Mouse (Mus musculus) E14TG2a.4 (cell line): ENCODE measurements around the gene St3gal3.

Experiments used
- CTCF ChIP-seq: conservative IDR thresholded peaks from 2 replicates; pipeline ENCODE4 v1.5.1; 2014; ENCODE audit warnings: low read length
- NANOG ChIP-seq: IDR thresholded peaks from 2 replicates; pipeline ENCODE4 v1.6.1; 2014; ENCODE audit warnings: borderline replicate concordance, low read length, mixed read lengths
- POU5F1 ChIP-seq: IDR thresholded peaks from 2 replicates; pipeline ENCODE4 v1.6.1; 2014; ENCODE audit warnings: low read length, borderline replicate concordance

DNA sequence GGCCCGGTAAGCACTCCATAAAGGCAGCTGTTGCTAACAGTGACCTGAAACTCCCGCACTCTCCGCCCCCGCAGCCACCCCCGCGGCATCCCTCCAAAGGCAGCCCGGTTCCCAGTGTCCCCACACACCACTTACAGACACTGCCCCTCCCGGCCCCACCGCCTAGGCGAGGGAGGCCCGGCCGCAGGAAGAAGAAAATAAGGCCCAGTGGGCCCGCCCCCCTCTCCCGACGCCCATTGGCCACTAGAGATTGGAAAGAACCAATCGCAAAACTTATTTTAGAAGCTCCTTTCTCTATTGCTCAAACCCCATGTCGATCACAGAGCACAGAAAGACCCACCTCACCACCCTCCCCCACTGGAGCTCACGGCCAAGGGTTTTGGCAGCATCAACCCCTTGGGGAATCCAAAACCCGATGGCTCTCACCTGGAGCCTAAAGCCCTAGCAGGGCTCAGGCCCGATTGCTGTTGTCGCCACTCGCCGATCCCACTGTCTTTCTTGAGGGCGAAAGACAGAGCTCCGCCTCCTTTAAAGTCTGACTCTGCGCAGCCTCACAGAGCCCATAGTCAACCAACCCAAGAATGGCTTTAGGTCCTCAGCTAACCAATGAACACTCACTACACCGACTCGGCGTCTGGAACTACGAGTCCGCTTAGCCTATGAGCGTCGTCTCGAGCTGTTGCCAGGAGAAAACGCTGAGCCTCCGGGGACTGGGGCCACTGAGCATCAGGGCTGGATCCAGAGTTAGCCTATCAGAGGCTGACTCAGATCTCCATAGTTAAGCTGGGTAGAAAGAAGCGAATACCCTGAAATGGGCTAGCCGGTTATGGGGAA is 45.0 kb upstream of the St3gal3 start, which contains the start of gene Kdm4a:
- no peak for TF ChIP-seq CTCF
- no peak for TF ChIP-seq POU5F1
- TF ChIP-seq NANOG: no peak
